Mouse (Mus musculus) hindbrain, embryonic 10.5 days (tissue): ENCODE measurements at regions not wholly inside any gene's neighbourhood (a gene's known extent, or its start where the extent isn't known, plus 50 kb on each side); places are given as distances from the start of the nearest gene placed in this dataset.

Source experiments
- DNase-seq: peaks from one replicate; pipeline ENCODE4 v3.0.0-alpha.2; 2017; ENCODE audit warnings: low spot score
- H3K27ac ChIP-seq: fragments of 300-500 bp; sonication (generic); 2 replicates; pipeline ENCODE4 v1.5.1; 2016; ENCODE audit warnings: mild to moderate bottlenecking, moderate library complexity
- H3K27me3 ChIP-seq: fragments of 300-500 bp; sonication (generic); 2 replicates; pipeline ENCODE4 v1.6.1; 2016; ENCODE audit warnings: mild to moderate bottlenecking; ENCODE audit not compliant: poor library complexity, insufficient read depth, severe bottlenecking
- H3K36me3 ChIP-seq: fragments of 300-500 bp; sonication (generic); 2 replicates; pipeline ENCODE4 v1.6.1; 2016; ENCODE audit warnings: mild to moderate bottlenecking, moderate library complexity
- H3K4me1 ChIP-seq: fragments of 300-500 bp; sonication (generic); replicated peaks from 2 replicates; pipeline ENCODE4 v1.6.1; 2016; ENCODE audit warnings: mild to moderate bottlenecking
- H3K4me3 ChIP-seq: fragments of 300-500 bp; sonication (generic); 2 replicates; pipeline ENCODE4 v1.5.1; 2016; ENCODE audit warnings: mild to moderate bottlenecking, moderate library complexity
- H3K9me3 ChIP-seq: fragments of 300-500 bp; sonication (generic); 2 replicates; pipeline ENCODE4 v1.6.1; 2016; ENCODE audit warnings: mild to moderate bottlenecking, moderate library complexity
- WGBS: fragments of 180-500 bp; shearing (Covaris S2); methylation state at CpG from one replicate; pipeline ENCODE4 v1.1.7; 2016; 5-methylcytosine and 5-hydroxymethylcytosine counted together

DNA sequence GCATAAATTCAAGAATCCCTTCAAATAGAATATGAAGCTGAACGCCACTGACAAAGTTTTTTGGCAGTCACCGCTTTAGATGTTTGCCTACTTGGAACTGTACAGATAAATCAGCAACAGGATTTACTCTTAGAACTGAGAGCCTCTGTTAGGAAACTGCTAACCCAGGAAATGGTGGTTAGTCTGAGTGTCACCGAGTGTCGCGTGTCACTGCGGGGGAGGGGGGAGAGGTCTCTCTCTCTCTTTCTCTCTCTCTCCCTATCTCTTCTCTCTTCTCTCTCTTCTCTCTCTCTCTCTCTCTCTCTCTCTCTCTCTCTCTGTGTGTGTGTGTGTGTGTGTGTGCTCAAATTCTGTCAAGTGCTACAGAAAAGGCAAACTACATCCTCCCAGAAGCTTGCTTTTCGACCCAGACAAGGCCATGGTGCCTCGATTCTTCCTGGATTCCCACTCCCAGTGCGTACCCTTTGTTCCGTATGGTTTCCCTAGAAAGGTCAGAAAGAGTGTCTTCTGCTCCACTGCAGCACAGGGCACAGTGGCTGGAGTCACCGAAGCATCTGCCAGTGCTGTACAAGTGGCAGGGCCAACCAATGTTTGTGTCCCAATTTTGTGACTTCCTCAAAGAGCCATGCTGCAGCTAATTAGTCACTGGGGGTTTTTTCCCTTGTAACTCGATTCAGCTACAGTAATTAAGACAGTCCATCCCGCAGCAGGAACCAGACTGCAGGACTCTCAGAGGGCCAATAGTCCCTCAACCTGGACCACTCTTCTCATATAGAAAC lies 87.0 kb downstream of the Cog6 start:
- WGBS = 73% methylated on average over 13 of the region's 13 CpGs
- no peaks in the 10 kb centered on the region for H3K36me3 ChIP-seq
- no peak for DNase-seq
- peaks cover 2% of the 10 kb centered on the region; the same call in 1 of the 2 replicates for H3K9me3 ChIP-seq
- H3K4me3 ChIP-seq = no peak overlapping the region
- peaks cover 11% of the 10 kb centered on the region for H3K4me1 ChIP-seq
- H3K27me3 ChIP-seq = no peaks in the 10 kb centered on the region
- no peak overlapping the region for H3K27ac ChIP-seq

DNA sequence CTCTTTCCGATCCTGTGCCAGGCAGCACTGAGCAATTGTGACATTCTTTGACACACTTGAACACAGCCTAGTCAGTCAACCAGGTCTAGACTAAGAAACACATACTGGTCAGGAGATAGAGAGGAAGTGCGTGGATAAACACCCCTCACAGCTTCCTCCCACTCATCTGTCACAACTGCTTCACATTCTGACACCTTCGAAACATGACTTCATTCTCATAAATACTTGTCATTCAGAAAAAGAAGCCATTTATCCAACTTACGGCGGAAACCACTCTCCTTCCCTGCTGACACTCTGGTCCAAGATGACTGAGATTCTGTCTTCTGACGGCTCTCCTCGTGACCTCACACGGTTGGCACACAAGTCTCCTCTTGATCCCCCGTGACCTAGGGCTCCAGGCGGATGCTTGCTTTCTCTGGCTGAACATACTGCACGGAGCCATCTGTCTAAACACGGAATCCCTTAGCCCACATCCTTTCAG lies 89.6 kb downstream of the Cog6 start:
- Histone ChIP-seq H3K4me1 (peaks cover 11% of the 10 kb centered on the region), H3K27ac (no peak overlapping the region), H3K36me3 (no peaks in the 10 kb centered on the region), H3K4me3 (no peak overlapping the region), H3K9me3 (peaks cover 3% of the 10 kb centered on the region; the same call in 1 of the 2 replicates), H3K27me3 (no peaks in the 10 kb centered on the region)
- WGBS = 58% methylated on average over 12 of the region's 12 CpGs
- DNase-seq = peak; percentile 50

DNA sequence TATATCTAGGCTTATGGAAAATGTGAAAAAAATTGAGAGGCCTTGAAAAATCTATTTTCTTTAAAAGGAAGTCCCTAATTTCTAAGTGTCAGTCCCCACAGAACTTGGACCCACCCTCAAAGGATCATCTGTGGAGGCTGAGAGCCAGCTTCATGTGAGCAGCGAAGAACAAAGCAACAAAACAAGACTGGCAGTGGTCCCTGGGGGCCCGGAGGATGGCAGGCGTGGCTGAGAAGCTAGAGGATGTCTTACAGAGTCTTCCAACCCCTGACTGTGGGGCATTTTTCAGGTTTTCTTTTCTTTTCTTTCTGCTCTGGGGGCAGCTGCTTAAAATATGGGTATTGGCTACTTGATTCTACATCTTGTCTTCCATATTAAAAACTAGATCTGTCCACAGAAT lies 90.5 kb downstream of the Cog6 start:
- DNase-seq = no peak
- Histone ChIP-seq H3K36me3 (no peaks in the 10 kb centered on the region), H3K27ac (no peak overlapping the region), H3K4me3 (no peak overlapping the region), H3K27me3 (no peaks in the 10 kb centered on the region), H3K9me3 (peaks cover 3% of the 10 kb centered on the region; the same call in 1 of the 2 replicates), H3K4me1 (peaks cover 11% of the 10 kb centered on the region)
- WGBS = 58% methylated on average over 3 of the region's 3 CpGs

DNA sequence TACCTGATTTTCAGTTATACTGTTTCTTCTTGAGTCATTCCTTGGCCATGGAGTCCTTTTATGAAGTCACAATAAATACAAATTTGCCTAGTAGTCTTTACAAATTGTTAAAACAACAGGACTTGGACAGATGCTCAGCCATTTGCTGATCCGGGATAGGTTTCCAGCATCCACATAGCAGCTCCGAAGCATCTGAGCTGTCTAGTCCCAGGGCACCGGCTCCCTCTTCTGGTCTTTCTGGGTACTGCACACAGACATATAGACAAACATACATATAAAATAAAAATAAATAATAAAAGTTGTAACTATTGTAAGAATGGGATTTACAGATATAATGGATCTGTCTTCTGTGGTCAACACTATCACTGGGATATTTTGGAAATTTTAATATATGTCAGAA lies 91.8 kb downstream of the Cog6 start:
- H3K27ac ChIP-seq = no peak overlapping the region
- H3K36me3 ChIP-seq = no peaks in the 10 kb centered on the region
- H3K4me1 ChIP-seq = peaks cover 11% of the 10 kb centered on the region
- H3K9me3 ChIP-seq = peaks cover 3% of the 10 kb centered on the region; the same call in 1 of the 2 replicates
- DNase-seq = no peak
- no peaks in the 10 kb centered on the region for H3K27me3 ChIP-seq
- H3K4me3 ChIP-seq = no peak overlapping the region
- 62% methylated on average over 3 of the region's 3 CpGs for WGBS

DNA sequence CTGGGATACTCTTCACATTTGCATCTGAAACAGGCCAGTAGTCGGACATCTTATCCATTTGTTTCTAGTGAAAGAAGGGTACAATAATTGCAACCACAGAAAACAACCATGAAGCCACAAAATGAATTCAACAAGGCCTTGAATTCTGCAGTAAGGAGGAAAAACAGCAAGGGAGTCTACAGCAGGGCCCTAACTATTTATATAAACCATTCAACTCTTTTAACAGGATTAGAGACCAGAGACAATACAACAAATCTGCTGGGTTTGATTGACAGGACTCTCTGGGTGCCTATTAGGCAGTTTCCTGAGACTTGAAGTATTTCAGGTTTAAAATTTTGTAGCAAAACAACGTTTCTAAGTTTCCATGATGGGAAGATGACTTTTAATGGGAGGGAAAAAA lies 92.4 kb downstream of the Cog6 start:
- H3K36me3 ChIP-seq = no peaks in the 10 kb centered on the region
- H3K9me3 ChIP-seq = peaks cover 3% of the 10 kb centered on the region; the same call in 1 of the 2 replicates
- 58% methylated on average over 2 of the region's 2 CpGs for WGBS
- H3K4me3 ChIP-seq = no peak overlapping the region
- no peaks in the 10 kb centered on the region for H3K27me3 ChIP-seq
- peaks cover 11% of the 10 kb centered on the region for H3K4me1 ChIP-seq
- H3K27ac ChIP-seq = no peak overlapping the region
- DNase-seq = no peak

DNA sequence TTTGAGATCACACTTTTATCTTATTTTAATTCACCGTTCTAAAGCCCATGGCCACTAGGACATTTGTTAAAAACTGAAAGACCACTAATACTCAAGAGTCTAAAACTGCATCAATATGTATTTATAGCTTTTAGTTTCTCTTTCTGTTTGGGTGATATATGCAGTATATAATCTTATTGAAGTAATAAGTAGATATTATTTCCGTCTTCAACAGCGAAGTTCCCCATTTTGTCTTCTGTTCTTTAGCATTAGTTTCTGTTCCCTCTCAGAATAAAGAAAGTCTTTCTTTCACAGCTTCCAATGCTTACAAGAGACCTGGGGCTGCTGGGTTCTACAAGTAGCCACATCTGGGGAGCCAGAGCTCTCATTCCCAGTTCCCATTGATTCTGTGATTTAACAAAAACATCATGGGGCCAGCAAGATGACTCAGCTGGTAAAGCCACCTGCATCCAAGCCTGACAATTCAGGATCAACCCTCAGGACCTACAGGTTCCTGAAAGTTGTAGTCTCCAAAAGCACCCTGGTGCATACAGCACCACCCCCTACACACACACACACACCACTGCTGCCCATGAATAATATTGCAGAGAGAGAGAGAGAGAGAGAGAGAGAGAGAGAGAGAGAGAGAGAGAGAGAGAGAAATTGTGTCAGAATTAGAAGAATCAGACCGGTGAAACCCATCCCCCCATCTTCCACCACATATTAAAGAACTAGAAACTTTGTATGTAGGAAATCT lies 93.0 kb downstream of the Cog6 start:
- Histone ChIP-seq H3K27ac (no peak overlapping the region), H3K9me3 (peaks cover 6% of the 10 kb centered on the region), H3K36me3 (no peaks in the 10 kb centered on the region), H3K27me3 (no peaks in the 10 kb centered on the region), H3K4me3 (no peak overlapping the region), H3K4me1 (peaks cover 11% of the 10 kb centered on the region)
- 95% methylated on average over 4 of the region's 4 CpGs for WGBS
- no peak for DNase-seq

DNA sequence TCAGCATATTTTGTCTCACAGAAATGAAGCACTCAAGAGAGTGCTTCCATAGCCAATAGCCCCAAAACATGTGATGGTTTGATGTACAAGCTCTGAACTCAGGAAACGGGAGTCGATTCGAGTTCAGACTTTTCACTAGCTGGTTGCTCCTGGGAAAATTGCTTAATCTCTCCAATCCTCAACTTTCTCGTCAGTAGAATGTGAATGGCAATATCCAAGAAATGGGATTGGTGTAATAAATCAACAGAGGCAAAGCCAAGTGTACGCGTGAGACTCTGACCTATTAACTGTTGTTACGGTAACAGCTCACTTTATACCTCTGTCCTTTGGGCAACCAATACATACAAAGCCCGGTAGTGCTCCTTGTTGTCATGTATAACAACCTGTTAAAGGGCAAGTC lies 94.6 kb downstream of the Cog6 start:
- peaks cover 13% of the 10 kb centered on the region for H3K9me3 ChIP-seq
- H3K36me3 ChIP-seq = no peaks in the 10 kb centered on the region
- H3K4me1 ChIP-seq = peaks cover 8% of the 10 kb centered on the region
- DNase-seq = no peak
- WGBS = 94% methylated on average over 8 of the region's 8 CpGs
- H3K27ac ChIP-seq = no peak overlapping the region
- no peak overlapping the region for H3K4me3 ChIP-seq
- H3K27me3 ChIP-seq = no peaks in the 10 kb centered on the region

DNA sequence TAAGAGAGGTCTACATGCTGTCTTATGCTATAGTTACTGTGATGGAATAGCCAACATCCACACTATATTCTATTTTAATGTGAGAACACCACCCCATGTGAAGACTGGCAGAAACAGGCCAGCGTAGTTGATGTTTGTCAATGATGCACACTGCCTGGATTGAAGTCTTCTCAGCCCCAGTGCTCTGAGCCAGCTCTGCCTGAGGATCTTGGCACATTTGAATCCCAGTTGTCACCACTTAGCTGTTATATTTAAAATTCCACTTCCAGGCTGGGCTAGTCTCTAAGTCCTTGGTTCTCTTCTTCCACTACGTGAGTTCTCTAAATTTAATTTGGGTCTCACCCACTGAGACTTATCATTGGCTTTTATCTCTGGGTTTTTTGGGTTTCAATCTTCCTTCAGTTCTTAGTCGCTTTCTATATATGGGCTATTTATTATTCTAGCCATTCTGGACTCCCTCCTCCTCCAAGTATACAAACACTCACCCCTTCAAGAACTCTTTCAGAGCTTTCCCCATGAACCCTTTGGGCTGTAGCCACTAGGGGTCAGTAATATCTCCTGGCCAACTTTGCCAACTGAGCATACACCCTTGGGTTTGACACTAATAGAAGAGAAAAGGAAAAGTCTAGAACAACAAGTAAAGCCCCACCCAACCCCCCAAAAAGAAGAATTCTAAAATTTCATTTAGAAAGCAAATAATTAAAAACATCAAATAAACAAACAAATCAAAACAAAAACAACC lies 110.0 kb downstream of the Cog6 start:
- H3K27me3 ChIP-seq = no peaks in the 10 kb centered on the region
- 93% methylated on average over 3 of the region's 3 CpGs for WGBS
- no peak overlapping the region for H3K4me3 ChIP-seq
- no peak overlapping the region for H3K27ac ChIP-seq
- no peak for DNase-seq
- H3K9me3 ChIP-seq = no peaks in the 10 kb centered on the region
- no peaks in the 10 kb centered on the region for H3K4me1 ChIP-seq
- H3K36me3 ChIP-seq = no peaks in the 10 kb centered on the region

DNA sequence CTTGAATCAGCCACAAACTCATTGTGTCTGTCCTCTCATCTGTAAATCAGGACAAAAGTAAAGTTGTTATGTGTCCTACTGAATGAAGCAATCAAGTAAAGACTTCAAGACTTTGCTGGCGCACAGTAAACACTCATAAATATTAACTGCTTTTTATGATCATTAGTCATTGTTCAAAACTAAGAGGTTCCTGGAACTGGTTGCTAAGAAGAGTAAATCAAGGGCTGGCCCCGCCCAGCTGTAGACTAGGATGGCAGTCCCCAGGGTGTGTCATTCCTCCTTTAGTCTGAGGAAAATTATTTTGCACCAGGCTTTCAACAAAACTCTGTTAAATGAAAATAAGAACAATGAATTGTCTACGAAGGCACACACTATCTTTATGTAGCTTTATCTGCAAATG lies 113.0 kb downstream of the Cog6 start:
- 87% methylated on average over 3 of the region's 3 CpGs for WGBS

DNA sequence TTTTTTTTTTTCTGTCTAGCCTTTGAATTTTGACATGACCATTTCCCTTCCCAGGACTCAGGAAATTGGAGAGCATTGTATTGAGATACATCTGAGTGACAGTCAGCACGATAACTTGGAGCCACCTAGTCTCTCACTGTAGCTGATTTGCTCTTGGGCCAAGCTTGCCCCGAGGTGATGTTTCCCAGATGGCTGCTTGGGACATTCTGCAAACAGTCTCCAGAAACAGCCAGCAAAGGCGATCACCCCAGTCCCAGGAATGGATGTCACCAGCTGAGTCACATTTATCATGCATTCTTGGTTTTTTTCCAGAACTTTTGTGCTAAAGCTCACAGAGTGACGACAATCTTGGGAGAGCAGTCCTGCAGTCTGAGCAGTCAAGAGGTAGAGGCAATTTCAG lies 119.4 kb downstream of the Cog6 start:
- 72% methylated on average over 4 of the region's 4 CpGs for WGBS
- no peak for DNase-seq
- no peaks in the 10 kb centered on the region for H3K9me3 ChIP-seq
- no peaks in the 10 kb centered on the region for H3K27me3 ChIP-seq
- no peak overlapping the region for H3K27ac ChIP-seq
- H3K4me1 ChIP-seq = no peaks in the 10 kb centered on the region
- H3K36me3 ChIP-seq = no peaks in the 10 kb centered on the region
- H3K4me3 ChIP-seq = no peak overlapping the region

More for the DNA sequence above, 113.0 kb downstream of the Cog6 start:
- Histone ChIP-seq H3K36me3 (no peaks in the 10 kb centered on the region), H3K27me3 (no peaks in the 10 kb centered on the region), H3K9me3 (no peaks in the 10 kb centered on the region), H3K4me1 (no peaks in the 10 kb centered on the region), H3K27ac (no peak overlapping the region), H3K4me3 (no peak overlapping the region)
- DNase-seq = no peak

DNA sequence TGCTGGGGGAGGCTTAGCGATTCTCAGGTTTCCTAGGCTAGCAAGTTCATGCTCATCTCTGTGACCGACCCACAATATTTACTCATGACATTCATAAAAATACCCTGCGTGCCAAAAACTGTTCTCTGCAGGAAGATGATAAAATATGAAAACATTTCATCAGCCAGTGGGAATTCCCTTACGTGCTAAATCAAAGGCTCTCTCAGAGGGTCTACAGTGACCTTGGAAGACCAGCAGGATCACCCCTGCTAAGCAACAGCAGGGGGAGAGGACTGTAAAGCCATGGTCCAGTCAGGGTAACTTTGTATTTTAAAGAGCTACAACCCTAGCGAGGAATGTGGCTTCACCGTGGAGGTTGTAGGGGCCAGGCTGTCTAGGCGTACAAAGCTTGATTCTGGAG lies 120.6 kb downstream of the Cog6 start:
- Histone ChIP-seq H3K27ac (no peak overlapping the region), H3K4me1 (no peaks in the 10 kb centered on the region), H3K9me3 (no peaks in the 10 kb centered on the region), H3K36me3 (no peaks in the 10 kb centered on the region), H3K4me3 (no peak overlapping the region), H3K27me3 (no peaks in the 10 kb centered on the region)
- 79% methylated on average over 7 of the region's 7 CpGs for WGBS
- DNase-seq = no peak

DNA sequence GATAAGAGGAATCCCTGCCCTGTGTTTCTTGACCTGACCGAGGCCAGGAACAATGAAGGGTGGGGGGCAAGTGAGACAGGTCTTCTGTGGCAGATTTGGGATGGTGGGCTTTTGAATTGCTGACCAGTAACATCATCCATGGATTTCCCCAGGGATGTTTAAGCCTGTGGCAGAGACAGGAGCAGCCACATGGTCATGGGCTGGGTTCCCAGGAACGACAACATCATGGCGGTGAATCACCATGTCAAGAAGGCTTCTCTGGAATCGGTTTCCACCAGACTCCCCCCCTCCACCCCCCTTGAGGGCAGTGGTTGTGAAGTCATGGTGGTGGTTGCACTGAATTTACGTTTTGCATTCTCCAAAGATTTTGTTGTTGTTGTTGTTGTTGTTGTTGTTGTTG lies 121.3 kb downstream of the Cog6 start:
- Histone ChIP-seq H3K4me3 (no peak overlapping the region), H3K27ac (no peak overlapping the region), H3K4me1 (no peaks in the 10 kb centered on the region), H3K9me3 (no peaks in the 10 kb centered on the region), H3K36me3 (no peaks in the 10 kb centered on the region), H3K27me3 (no peaks in the 10 kb centered on the region)
- whole genome bisulfite sequencing = 90% methylated on average over 5 of the region's 5 CpGs
- DNase-seq = no peak

DNA sequence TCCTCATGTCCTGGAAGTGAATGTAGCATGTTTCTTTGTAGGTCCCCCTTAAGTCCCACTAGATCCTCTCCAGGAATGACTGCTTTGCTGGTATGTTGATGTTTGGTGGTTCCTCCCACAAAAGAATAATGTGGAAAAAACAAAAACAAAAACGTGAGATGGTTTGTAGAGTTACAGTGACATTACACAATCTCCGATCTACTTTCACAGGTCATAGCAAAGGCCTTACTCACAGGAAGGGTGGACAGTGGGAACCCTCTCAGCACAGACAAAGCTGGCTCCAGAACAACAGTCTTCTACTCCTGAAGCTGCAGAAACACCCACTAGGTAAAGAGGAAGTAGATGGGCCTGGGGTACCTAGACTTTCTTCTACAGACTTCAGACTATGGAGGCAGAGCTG lies 122.2 kb downstream of the Cog6 start:
- Histone ChIP-seq H3K27me3 (no peaks in the 10 kb centered on the region), H3K27ac (no peak overlapping the region), H3K4me1 (no peaks in the 10 kb centered on the region), H3K9me3 (no peaks in the 10 kb centered on the region), H3K4me3 (no peak overlapping the region), H3K36me3 (no peaks in the 10 kb centered on the region)
- DNase-seq = no peak
- WGBS = 89% methylated on average over 2 of the region's 2 CpGs
